Mouse (Mus musculus): Measurements from ENCODE around the gene Map6. TPM values are rescaled to one million over a fixed set of nuclear protein-coding genes. Genes with fewer than 3 reads are reported as not detected.

Map6 gene
- total RNA-seq, 2 experiments from 2014 or later, result 135 to 137 TPM

- intact Hi-C loops (cut with DNase I), result no loop called here
- no peak for DNase-seq (ENCODE audit: low spot score in 2 of 2)
Observed at GRCm38 (mm10) chr7:99261900-99262299, 5.3 kb upstream of the Map6 start.

- intact Hi-C loops (cut with DNase I), result no loop called here
- DNase-seq (ENCODE audit: low spot score in 2 of 2), result no peak
Observed at GRCm38 (mm10) chr7:99263509-99263908, 3.7 kb upstream of the Map6 start.

DNA sequence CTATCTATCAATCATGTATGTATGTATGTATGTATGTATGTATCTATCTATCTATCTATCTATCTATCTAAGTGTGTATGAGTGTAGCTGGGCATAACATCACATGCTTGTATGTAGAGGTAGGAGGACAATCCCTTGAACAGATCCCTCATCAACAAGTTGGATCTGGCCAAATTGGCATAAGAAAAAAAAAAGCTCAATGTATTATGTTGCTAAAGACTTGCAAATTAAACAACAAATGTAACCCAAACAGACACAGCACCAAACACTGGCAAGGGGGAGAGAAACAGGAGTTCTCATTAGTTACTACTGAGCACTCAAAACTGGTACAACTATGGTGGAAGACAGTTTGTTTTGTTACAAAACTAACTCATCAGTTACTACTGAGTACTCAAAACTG lies 2.6 kb upstream of the Map6 start:
- DNase-seq (ENCODE audit: low spot score in 2 of 2), result no peak
- intact Hi-C loops (cut with DNase I), result no loop called here

DNA sequence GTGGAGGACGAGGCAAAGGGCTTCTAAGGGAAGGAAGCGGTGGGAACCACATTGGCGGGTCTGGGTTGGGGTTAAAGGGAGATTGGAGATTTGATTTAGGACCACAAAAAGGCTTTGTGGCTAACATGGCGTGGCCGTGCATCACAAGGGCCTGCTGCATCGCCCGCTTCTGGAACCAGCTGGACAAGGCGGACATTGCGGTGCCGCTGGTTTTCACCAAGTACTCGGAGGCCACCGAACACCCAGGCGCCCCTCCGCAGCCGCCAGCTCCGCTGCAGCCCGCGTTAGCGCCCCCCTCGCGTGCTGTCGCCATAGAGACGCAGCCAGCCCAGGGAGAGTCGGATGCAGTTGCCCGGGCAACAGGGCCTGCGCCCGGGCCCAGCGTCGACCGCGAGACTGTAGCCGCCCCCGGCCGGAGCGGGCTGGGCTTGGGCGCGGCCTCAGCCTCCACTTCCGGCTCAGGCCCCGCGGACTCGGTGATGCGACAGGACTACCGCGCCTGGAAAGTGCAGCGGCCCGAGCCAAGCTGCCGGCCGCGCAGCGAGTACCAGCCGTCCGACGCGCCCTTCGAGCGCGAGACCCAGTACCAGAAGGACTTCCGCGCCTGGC lies 754 bp downstream of the Map6 start:
- intact Hi-C loops (cut with DNase I), result loop anchor here (5.0 kb wide), 2 partner anchors 99 to 126 kb away; partner anchors contain the start of gene Uvrag
- DNase-seq (ENCODE audit: low spot score in 2 of 2), result peak; percentile 89 to 90

- intact Hi-C loops (cut with DNase I), result loop anchor here (5.0 kb wide), 2 partner anchors 99 to 126 kb away; partner anchors contain the start of gene Uvrag
- DNase-seq (ENCODE audit: low spot score in 2 of 2), result no peak
Observed at GRCm38 (mm10) chr7:99268506-99268900, 1.3 kb downstream of the Map6 start.

GRCm38 (mm10) chr7:99268951-99269945 lies 2.0 kb downstream of the Map6 start:
- DNase-seq (ENCODE audit: low spot score in 2 of 2), result no peak
- intact Hi-C loops (cut with DNase I), result loop anchor here (5.0 kb wide), 2 partner anchors 98 to 127 kb away; partner anchors contain the start of gene Uvrag

DNA sequence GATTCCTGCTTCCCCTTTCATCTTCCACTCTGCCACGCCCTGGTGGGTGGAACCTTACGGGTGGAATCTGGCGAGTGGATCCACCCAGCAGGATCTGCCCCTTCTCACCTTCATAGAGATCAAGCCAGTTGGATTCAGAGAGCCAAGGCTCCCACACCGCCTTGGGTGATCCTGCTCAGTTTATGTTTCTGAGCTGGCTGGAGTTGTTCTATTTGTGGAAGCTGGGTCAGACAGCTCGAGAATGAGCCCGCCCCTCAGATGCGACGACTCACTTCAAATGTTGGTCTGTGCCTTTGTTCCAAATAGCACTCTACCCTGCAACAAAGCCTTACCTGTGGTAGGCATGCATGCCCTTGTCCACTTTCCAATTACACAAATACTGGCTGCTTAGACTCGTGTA lies 4.4 kb downstream of the Map6 start:
- intact Hi-C loops (cut with DNase I), result loop anchor here (2.0 kb wide), 1 partner anchor 53 kb away; no protein-coding TSS in a partner anchor
- DNase-seq (ENCODE audit: low spot score in 2 of 2), result no peak

- DNase-seq (ENCODE audit: low spot score in 2 of 2), result no peak
- intact Hi-C loops (cut with DNase I), result loop anchor here (5.0 kb wide), 1 partner anchor 42 kb away; no protein-coding TSS in a partner anchor
Observed at GRCm38 (mm10) chr7:99275131-99275530, 7.9 kb downstream of the Map6 start.

DNA sequence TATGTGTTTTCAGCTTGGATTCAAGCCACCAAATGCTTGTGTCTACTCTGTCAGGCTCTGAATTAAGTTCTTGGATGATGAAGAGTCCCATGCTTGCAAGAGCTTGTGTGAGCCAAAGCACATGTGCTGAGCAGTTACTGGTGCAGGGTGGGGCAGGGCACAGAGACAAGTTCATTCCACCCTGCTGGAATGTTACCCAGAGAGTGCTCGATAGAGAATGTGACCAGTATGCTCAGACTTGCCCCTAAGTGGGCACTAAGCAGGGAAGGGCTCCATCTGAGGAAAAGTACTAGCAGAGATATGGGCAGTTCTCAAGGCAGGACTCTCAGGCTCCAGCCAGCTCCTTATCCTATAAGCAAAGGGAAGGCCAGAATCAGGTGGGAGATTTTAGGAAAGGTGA lies 9.4 kb downstream of the Map6 start:
- intact Hi-C loops (cut with DNase I), result loop anchor here (5.0 kb wide), 1 partner anchor 41 kb away; no protein-coding TSS in a partner anchor
- no peak for DNase-seq (ENCODE audit: low spot score in 2 of 2)

- no peak for DNase-seq (ENCODE audit: low spot score in 2 of 2)
- intact Hi-C loops (cut with DNase I), result loop anchor here (5.0 kb wide), 1 partner anchor 39 kb away; no protein-coding TSS in a partner anchor
Observed at GRCm38 (mm10) chr7:99278309-99278708, 11.1 kb downstream of the Map6 start.

DNA sequence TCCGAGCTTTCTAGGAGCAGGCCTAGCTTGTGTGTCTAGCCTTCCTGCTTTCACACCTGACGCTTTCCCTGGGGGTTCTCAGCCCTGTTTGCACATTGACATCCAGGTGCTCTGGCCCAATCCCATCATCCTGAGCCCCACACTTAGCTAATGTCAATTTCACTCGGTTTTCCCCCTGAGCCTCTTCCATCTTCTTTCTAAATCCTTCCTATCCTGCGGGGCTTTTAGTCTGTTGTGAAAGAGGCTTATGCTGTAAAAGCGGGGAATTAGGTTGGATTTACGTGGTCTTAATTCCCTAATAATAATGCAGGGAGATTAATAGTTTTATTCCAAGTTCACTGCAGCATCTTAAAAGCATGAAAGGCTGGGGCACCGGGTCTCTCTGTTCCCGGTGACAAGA lies 12.3 kb downstream of the Map6 start:
- DNase-seq (ENCODE audit: low spot score in 2 of 2), result no peak
- intact Hi-C loops (cut with DNase I), result loop anchor here (5.0 kb wide), 1 partner anchor 38 kb away; no protein-coding TSS in a partner anchor

DNA sequence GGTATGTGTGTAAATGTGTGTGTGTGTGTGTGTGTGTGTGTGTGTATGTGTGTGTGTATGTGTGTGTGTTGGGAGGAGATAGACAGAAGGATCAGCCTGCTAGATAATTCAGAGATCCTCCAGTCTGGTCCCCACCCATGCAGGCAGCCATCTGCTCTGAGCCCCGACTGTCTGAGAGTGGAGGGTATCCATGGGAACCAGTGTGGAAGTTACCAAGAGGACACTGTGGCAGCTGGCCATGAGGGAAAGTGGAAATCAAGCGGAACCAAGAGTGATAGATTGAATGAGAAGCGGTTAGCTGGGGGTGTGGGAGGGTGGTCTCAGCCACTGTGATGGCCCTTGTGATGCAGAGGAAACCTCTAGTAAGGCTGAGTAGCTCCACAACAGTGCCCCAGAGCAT lies 20.0 kb downstream of the Map6 start:
- DNase-seq (ENCODE audit: low spot score in 2 of 2), result peak; percentile 57 to 87
- intact Hi-C loops (cut with DNase I), result no loop called here

DNA sequence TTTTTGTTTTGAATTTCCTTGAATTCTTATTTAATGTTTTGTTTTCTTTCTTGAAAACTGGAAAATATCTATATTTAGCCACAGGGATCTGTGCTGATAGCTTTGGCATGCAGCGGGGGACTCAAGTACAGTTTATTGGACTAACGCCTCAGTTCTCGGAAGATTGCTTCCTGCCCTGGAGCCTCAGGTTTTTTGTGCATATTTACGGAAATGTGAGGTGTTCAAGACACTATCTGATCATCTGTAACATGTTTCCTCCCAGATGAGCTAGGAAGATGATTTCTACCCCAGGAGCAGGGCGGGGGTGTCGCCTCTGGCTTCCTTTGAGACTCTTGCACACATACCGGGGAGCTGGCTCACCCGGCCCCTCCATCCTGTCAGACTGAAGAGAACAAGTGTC lies 22.8 kb downstream of the Map6 start:
- intact Hi-C loops (cut with DNase I), result no loop called here
- no peak for DNase-seq (ENCODE audit: low spot score in 2 of 2)

- intact Hi-C loops (cut with DNase I), result no loop called here
Observed at GRCm38 (mm10) chr7:99290925-99291324, 23.7 kb downstream of the Map6 start.

DNA sequence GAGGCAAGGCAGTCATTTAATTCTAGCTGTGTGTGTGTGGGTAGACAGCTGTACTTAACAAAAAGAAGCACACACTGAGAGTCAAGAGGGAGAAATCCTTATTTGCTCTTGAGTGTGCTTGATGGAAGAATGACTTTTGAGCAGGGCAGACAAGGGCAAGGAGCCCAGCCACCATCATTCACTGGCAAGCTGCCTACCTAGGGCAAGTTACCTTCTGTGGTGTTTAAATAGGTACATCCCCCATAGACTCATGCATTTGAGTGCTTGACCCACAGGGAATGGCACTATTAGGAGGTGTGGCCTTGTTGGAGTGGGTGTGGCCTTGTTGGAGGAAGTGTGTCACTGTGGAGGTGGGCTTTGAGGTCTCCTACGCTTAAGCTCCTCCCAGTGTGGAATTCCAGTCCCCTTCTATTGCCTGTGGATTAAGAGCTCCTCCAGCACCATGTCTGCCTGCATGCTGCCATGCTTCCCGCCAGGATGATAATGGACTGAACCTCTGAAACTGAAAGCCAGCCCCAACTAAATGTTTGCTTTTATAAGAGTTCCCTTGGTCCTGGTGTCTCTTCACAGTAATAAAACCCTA lies 27.0 kb downstream of the Map6 start:
- no peak for DNase-seq (ENCODE audit: low spot score in 2 of 2)
- intact Hi-C loops (cut with DNase I), result no loop called here

More at GRCm38 (mm10) chr7:99290925-99291324, 23.7 kb downstream of the Map6 start:
- DNase-seq (ENCODE audit: low spot score in 2 of 2), result no peak

GRCm38 (mm10) chr7:99295104-99295503 lies 27.9 kb downstream of the Map6 start:
- DNase-seq (ENCODE audit: low spot score in 2 of 2), result peak in 1 of 2 experiments; percentile 72
- intact Hi-C loops (cut with DNase I), result no loop called here

DNA sequence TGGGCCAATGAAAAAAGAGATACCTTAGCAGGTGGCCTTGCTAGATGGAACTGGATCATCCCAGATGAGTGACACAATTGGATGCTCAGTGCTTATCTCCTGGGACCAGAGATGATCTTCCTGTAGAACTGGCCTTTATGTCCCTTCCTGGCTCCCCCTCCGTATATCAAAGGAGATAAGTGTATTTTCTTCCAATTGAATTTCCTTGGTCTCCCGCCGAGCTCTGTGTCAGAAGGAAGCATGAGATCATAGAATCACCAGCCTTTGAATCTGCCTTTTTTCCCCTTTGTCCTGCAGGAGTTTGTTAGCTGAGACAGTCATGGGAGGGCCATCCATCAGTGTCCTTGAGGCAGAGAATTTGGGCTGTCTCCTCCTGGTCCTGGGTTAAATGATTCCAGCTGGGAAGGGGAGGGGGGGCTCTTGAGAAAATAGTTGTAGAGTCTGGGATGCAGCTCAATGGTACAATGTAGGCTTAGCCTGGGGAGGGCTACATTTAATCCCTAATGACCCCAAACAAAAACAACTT lies 33.5 kb downstream of the Map6 start:
- intact Hi-C loops (cut with DNase I), result no loop called here
- DNase-seq (ENCODE audit: low spot score in 2 of 2), result no peak

- intact Hi-C loops (cut with DNase I), result no loop called here
Observed at GRCm38 (mm10) chr7:99304029-99304428, 36.8 kb downstream of the Map6 start.

GRCm38 (mm10) chr7:99304949-99305372 lies 37.7 kb downstream of the Map6 start:
- DNase-seq (ENCODE audit: low spot score in 2 of 2), result peak; percentile 41 to 78
- intact Hi-C loops (cut with DNase I), result no loop called here

More at GRCm38 (mm10) chr7:99304029-99304428, 36.8 kb downstream of the Map6 start:
- no peak for DNase-seq (ENCODE audit: low spot score in 2 of 2)

DNA sequence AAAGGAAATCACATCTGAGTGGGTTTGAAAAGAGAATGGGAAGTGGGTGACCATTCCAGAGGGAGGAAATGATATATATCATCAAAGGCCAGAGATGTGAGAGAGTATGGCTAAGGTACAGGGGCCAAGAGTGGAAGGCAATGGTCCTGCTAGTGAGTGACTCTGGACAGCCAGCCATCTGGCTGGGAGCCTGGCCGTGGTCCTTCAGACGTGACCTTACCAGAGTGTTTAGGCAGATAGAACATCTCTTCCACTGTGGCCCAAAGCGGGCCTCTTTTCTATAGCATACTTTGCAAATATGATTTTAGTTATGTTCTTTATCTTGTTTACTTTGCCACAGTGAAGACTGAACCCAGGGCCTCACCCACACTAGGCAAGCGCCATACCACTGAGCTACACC lies 38.4 kb downstream of the Map6 start:
- intact Hi-C loops (cut with DNase I), result no loop called here

More for the DNA sequence above, 38.4 kb downstream of the Map6 start:
- DNase-seq (ENCODE audit: low spot score in 2 of 2), result no peak
